Mouse (Mus musculus) ES-Bruce4 (cell line): ENCODE results near the gene Filip1l.

Experiments used
- CTCF ChIP-seq: IDR thresholded peaks from one replicate; pipeline ENCODE4 v1.8.1; 2011; ENCODE audit warnings: low read depth, low read length
- EP300 ChIP-seq: IDR thresholded peaks from 2 replicates; pipeline ENCODE4 v1.6.1; 2011; ENCODE audit warnings: low read depth, low read length; ENCODE audit not compliant: insufficient read depth
- POLR2A ChIP-seq: IDR thresholded peaks from one replicate; pipeline ENCODE4 v1.8.1; 2011; ENCODE audit warnings: low read length; ENCODE audit not compliant: insufficient read depth

DNA sequence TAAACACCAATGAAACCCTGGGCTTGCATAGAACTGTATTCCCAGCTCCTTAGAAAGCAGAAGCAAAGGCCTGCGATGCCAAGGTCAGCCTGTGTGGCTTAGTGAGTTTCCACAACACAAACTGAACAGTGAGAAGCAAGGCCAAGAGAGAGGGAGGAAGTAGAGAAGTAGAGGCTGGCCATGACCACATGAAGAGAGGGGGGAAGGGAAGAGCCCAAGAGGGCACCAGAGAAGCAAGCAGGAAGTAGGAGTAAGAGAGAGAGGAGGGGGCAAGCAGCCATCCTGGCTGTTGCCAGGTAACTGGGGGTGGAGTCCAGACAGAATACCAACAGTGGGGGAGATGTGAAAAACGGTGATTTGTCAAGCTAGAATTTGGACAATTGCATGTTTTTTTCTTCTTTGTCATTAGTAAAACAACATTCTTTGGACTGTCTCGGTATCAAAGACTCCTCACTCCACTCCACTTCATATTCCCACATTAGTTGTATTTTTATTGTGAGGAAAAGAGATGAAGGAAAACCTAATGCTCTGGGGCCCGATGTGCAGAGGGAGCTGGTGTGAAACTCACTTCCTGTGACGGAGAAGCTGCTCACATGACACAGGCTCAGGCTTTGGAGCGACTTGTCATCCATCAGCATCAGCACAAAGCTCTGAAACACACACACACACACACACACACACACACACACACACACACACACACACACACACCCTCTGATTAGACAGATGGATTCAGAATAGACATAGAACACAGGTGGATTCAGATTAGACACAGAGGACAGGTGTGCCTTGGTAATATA is 70.3 kb downstream of the Filip1l start:
- TF ChIP-seq CTCF (no peak), EP300 (no peak), POLR2A (no peak)
